Mouse (Mus musculus) left cerebral cortex, postnatal 25 days (tissue): ENCODE measurements around the gene Nedd8. TPM values are rescaled to one million over a fixed set of nuclear protein-coding genes. Genes with fewer than 3 reads are reported as not detected.

ENCODE experiments used
- DNase-seq, 2 experiments: peaks; one replicate each; pipeline ENCODE4 v3.0.0; 2022; ENCODE audit warnings: low spot score in 2 of 2, mixed read lengths in 1 of 2
- intact Hi-C: fragments of 180-260 bp; cut with DNase I; formaldehyde crosslinking; loops from one replicate; pipeline ENCODE4 v1.15.1; 2025
- total RNA-seq, 2 experiments: library from RNA; stranded (reverse); gene quantifications; 2 replicates each; pipeline ENCODE4 v1.2.3; 2021

Gene Nedd8
- total RNA-seq, 2 experiments from 2014 or later: 325 to 348 TPM

DNA sequence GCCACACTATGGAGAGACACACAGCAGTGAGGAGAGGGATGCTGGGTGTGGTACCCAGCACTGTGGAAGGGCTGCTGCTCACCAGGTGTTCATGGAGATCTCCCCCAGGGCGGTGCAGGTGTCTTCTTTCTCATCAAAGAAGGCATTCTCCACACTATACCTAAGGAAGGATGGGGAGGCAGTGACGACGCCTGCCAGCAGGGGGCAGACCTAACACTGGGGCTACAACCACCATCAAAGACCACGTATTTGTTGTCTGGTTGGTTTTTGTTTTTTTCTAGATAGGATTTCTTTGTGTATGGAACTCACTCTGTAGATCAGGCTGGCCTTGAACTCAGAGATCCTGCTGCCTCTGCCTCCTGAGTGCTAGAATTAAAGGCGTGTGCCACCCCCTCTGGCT is 42.6 kb downstream of the Nedd8 start:
- intact Hi-C loops: loop anchor here (1.0 kb wide), 1 partner anchor 114 kb away; no protein-coding TSS in a partner anchor

GRCm38 (mm10) chr14:55628077-55628827 is 43.7 kb downstream of the Nedd8 start:
- DNase-seq: no peak
- intact Hi-C loops: no loop called here

More for the DNA sequence above, 42.6 kb downstream of the Nedd8 start:
- peak in 1 of 2 experiments; percentile 34 for DNase-seq

DNA sequence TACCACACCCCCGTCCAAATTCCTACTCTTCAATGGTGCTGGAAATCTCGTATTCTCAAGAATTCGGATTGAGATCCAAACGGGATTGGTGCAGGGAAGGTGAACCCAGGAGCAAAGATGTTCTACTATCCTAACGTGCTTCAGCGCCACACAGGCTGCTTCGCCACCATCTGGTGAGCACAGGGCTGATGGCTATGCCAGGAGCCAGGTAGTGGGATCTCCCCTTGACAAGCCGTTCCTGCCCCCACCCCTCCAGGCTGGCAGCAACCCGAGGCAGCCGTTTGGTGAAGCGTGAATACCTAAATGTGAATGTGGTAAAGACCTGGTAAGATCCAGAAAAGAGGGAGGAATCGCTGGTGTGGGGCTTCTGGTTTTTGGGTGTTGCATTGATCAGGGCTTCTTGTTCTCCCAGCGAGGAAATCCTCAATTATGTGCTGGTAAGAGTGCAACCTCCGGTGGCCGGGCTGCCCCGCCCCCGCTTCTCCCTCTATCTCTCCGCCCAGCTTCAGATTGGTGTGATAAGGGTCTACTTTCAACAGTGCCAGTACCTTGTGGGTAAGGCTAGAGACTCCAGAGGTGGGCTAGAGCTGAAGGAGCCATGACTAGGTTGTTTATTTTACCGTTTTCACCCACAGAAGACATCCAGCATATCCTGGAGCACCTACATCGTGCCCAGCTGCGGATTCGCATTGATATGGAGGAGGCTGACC is 53.3 kb downstream of the Nedd8 start:
- DNase-seq: no peak
- intact Hi-C loops: no loop called here

GRCm38 (mm10) chr14:55617822-55618221 is 54.1 kb downstream of the Nedd8 start, which contains the start of gene Rec8:
Rec8 (plus strand) TSS chr14:55618037.
- intact Hi-C loops: no loop called here

GRCm38 (mm10) chr14:55616844-55617243 is 55.1 kb downstream of the Nedd8 start:
- DNase-seq: no peak
- intact Hi-C loops: no loop called here

More at GRCm38 (mm10) chr14:55617822-55618221, 54.1 kb downstream of the Nedd8 start, which contains the start of gene Rec8:
- peak in 1 of 2 experiments; percentile 19 for DNase-seq

DNA sequence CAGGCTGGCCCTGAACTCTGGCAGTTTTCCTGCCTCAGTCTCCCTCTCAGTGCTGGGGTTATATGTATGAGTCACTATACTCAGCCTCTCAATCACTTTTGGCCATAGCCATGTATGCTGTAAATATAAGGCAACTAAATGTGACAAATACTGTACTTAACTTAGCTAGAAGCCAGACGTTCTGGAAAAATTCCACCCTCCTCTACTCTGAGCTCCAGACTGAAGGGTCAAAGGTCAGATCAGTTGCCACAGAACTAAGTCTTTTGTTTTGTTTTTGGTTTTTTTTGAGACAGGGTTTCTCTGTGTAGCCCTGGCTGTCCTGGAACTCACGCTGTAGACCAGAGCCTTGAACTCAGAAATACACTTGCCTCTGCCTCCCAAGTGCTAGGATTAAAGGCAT is 56.0 kb downstream of the Nedd8 start:
- intact Hi-C loops: no loop called here
- DNase-seq: no peak

DNA sequence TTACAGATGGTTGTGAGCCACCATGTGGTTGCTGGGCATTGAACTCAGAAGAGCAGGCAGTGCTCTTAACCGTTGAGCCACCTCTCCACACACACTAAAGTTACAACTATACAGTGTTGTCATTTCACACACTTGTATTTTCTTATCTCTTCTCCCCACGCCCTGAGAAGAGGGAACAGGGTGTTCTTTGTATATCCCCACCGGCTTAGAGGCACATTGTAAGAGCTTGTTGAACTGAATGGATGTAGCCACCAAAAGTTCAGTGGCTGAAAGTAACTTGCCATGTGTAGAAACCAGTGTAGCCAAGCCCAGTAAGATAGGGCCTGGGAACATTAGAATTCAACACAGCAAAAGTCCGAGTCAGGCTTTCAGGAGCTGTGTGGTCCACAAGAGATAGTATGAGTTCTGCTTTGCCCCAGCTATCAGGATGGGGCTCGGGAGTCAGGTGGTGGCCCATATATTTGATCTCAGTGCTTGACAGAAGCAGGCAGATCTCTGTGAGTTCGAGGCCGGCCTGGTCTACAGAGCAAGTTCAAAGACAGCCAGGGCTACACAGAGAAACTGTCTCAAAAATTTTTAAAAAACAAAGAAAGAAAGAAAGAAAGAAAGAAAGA is 57.3 kb downstream of the Nedd8 start:
- DNase-seq: no peak
- intact Hi-C loops: no loop called here

DNA sequence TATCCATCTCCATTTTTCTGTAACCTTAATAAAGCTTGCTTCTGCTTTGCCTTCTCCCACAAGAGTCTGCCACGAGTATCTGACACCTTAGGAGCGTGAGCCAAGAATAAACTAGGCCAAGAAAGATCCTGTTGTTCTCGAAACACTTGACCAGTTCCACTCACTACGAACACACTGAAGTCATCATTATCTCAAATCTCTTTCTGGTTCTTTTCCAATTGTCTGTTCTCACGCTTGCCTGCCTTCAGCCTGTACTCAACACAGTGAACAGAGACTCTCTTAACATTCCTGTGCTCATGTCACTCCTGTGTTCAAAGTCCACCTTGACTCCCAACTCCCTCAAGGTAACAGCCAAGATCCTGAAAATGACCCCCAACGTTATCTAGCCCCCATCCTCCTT is 58.6 kb downstream of the Nedd8 start:
- intact Hi-C loops: no loop called here
- no peak for DNase-seq

Other genes starting within 250 kb of the Nedd8 start
- gene Dhrs4, start 193.4 kb downstream of the Nedd8 start, total RNA-seq: 10 to 100 TPM; 15.2 to 15.4 TPM
- gene Carmil3, start 181.5 kb downstream of the Nedd8 start, total RNA-seq: 10 to 100 TPM; 46.6 to 46.9 TPM
- 100 to 1,000 TPM; 180 to 216 TPM for gene Cpne6, start 161.7 kb downstream of the Nedd8 start, total RNA-seq
- 1 to 10 TPM in 1 of 2 experiments, under 1 TPM in 1; 0.34 to 1.2 TPM for gene Nrl, start 147.1 kb downstream of the Nedd8 start, total RNA-seq
- gene Pck2, start 131.9 kb downstream of the Nedd8 start, total RNA-seq: 10 to 100 TPM; 20.2 to 25.3 TPM
- 10 to 100 TPM; 73.1 to 77.7 TPM for gene Dcaf11, start 112.1 kb downstream of the Nedd8 start, total RNA-seq
- gene A730061H03Rik, start 111.7 kb downstream of the Nedd8 start, total RNA-seq: under 1 TPM in 1 of 2 experiments, not detected in 1; 0.89 TPM
- gene Fitm1, start 96.5 kb downstream of the Nedd8 start, total RNA-seq: not detected
- 10 to 100 TPM; 39.4 to 45.3 TPM for gene Psme1, start 94.0 kb downstream of the Nedd8 start, total RNA-seq
- 10 to 100 TPM; 38.1 to 41.5 TPM for gene Emc9, start 86.8 kb downstream of the Nedd8 start, total RNA-seq
- gene Psme2, start 81.0 kb downstream of the Nedd8 start, total RNA-seq: 10 to 100 TPM; 35.2 to 47.9 TPM
- 10 to 100 TPM; 27.6 to 31.7 TPM for gene Rnf31, start 80.4 kb downstream of the Nedd8 start, total RNA-seq
- 10 to 100 TPM in 1 of 2 experiments, 1 to 10 TPM in 1; 9.9 to 12.3 TPM for gene Irf9, start 68.6 kb downstream of the Nedd8 start, total RNA-seq
- gene Rec8, start 54.1 kb downstream of the Nedd8 start, total RNA-seq: 1 to 10 TPM; 2.2 to 3.7 TPM
- 100 to 1,000 TPM; 117 TPM for gene Ipo4, start 36.2 kb downstream of the Nedd8 start, total RNA-seq
- gene Gm49378, start 34.2 kb downstream of the Nedd8 start, total RNA-seq: 1 to 10 TPM; 3.9 to 4.7 TPM
- gene Tm9sf1, start 28.3 kb downstream of the Nedd8 start, total RNA-seq: 10 to 100 TPM; 36.6 to 45.2 TPM
- 1 to 10 TPM in 1 of 2 experiments, under 1 TPM in 1; 0.30 to 1.1 TPM for gene Tssk4, start 21.9 kb downstream of the Nedd8 start, total RNA-seq
- gene Mdp1, start 11.6 kb downstream of the Nedd8 start, total RNA-seq: 10 to 100 TPM; 36.9 to 40.1 TPM
- 10 to 100 TPM; 22.1 to 24.8 TPM for gene Gmpr2, start 183 bp downstream of the Nedd8 start, total RNA-seq
- gene Tinf2, start 9.7 kb upstream of the Nedd8 start, total RNA-seq: 10 to 100 TPM; 12.9 to 14.8 TPM
- not detected for gene Tgm1, start 41.8 kb upstream of the Nedd8 start, total RNA-seq
- gene Rabggta, start 50.1 kb upstream of the Nedd8 start, total RNA-seq: 10 to 100 TPM; 45.6 to 45.8 TPM
- gene Dhrs1, start 73.6 kb upstream of the Nedd8 start, total RNA-seq: 10 to 100 TPM; 79.2 to 88.7 TPM
- gene Nop9, start 73.6 kb upstream of the Nedd8 start, total RNA-seq: 10 to 100 TPM; 12.7 to 14.0 TPM
- 1 to 10 TPM; 1.6 to 2.3 TPM for gene Cideb, start 86.3 kb upstream of the Nedd8 start, total RNA-seq
- gene Ltb4r2, start 89.3 kb upstream of the Nedd8 start, total RNA-seq: under 1 TPM; 0.25 to 0.32 TPM
- under 1 TPM; 0.25 to 0.39 TPM for gene Ltb4r1, start 93.8 kb upstream of the Nedd8 start, total RNA-seq
- 1 to 10 TPM; 3.8 to 7.1 TPM for gene Adcy4, start 112.0 kb upstream of the Nedd8 start, total RNA-seq
- gene Ripk3, start 116.7 kb upstream of the Nedd8 start, total RNA-seq: under 1 TPM in 1 of 2 experiments, not detected in 1; 0.96 TPM
- 1 to 10 TPM; 1.3 to 2.6 TPM for gene Nfatc4, start 151.0 kb upstream of the Nedd8 start, total RNA-seq
- 10 to 100 TPM in 1 of 2 experiments, 1 to 10 TPM in 1; 6.5 to 10.5 TPM for gene Nynrin, start 181.9 kb upstream of the Nedd8 start, total RNA-seq
- gene Cbln3, start 212.3 kb upstream of the Nedd8 start, total RNA-seq: under 1 TPM; 0.14 to 0.25 TPM
- gene Khnyn, start 212.8 kb upstream of the Nedd8 start, total RNA-seq: 10 to 100 TPM; 10.1 to 10.7 TPM
- gene Sdr39u1, start 228.2 kb upstream of the Nedd8 start, total RNA-seq: 10 to 100 TPM; 96.3 to 96.9 TPM